Mouse (Mus musculus): ENCODE results near the gene C2. TPM values are rescaled to one million over a fixed set of nuclear protein-coding genes. Genes with fewer than 3 reads are reported as not detected.
"Not testable (repeated sequence)": the region's sequence is repeated elsewhere in the genome, so short reads cannot be mapped to it uniquely, and the experiment has no call there.

Gene C2
- polyA plus RNA-seq, 1 experiment from 2014 or later = 0.44 TPM

GRCm38 (mm10) chr17:34917188-34917587 is 19.1 kb upstream of the C2 start:
- no peaks in the 10 kb centered on the region for H3K27me3 ChIP-seq (ENCODE audit: control insufficient read depth, insufficient read depth, low read length)
- H3K27ac ChIP-seq (replicated peaks; ENCODE audit: low read depth, low read length) = no peak overlapping the region
- H3K9me3 ChIP-seq (ENCODE audit: control insufficient read depth, low read length) = no peaks in the 10 kb centered on the region
- H3K9ac ChIP-seq (ENCODE audit: low read length) = no peak overlapping the region
- H3K4me2 ChIP-seq (ENCODE audit: low read depth, severe bottlenecking) = no peak overlapping the region
- no peaks in the 10 kb centered on the region for H3K4me1 ChIP-seq (ENCODE audit: control insufficient read depth, insufficient read depth, low read length)
- 79% methylated on average over 9 of the region's 9 CpGs for WGBS
- no peak for ATAC-seq (ENCODE audit: insufficient number of reproducible peaks, low FRiP score, low TSS enrichment, low read depth)
- no peak for DNase-seq (ENCODE audit: low spot score)
- H3K36me3 ChIP-seq (ENCODE audit: control insufficient read depth, insufficient read depth, low read length) = peaks cover 3% of the 10 kb centered on the region; the same call in 1 of the 2 replicates
- H3K4me3 ChIP-seq (ENCODE audit: low read depth, low read length) = no peak overlapping the region

GRCm38 (mm10) chr17:34916316-34916715 is 18.3 kb upstream of the C2 start:
- 83% methylated on average over 5 of the region's 5 CpGs for WGBS
- Histone ChIP-seq H3K4me2 (ENCODE audit: low read depth, severe bottlenecking) (no peak overlapping the region), H3K4me1 (ENCODE audit: control insufficient read depth, insufficient read depth, low read length) (no peaks in the 10 kb centered on the region), H3K27me3 (ENCODE audit: control insufficient read depth, insufficient read depth, low read length) (no peaks in the 10 kb centered on the region), H3K27ac (replicated peaks; ENCODE audit: low read depth, low read length) (no peak overlapping the region), H3K4me3 (ENCODE audit: low read depth, low read length) (no peak overlapping the region), H3K36me3 (ENCODE audit: control insufficient read depth, insufficient read depth, low read length) (peaks cover 12% of the 10 kb centered on the region), H3K9me3 (ENCODE audit: control insufficient read depth, low read length) (no peaks in the 10 kb centered on the region), H3K9ac (ENCODE audit: low read length) (no peak overlapping the region)
- ATAC-seq (ENCODE audit: insufficient number of reproducible peaks, low FRiP score, low TSS enrichment, low read depth) (no peak), DNase-seq (ENCODE audit: low spot score) (no peak)

- Histone ChIP-seq H3K4me3 (ENCODE audit: low read depth, low read length) (no peak overlapping the region), H3K27me3 (ENCODE audit: control insufficient read depth, insufficient read depth, low read length) (no peaks in the 10 kb centered on the region), H3K36me3 (ENCODE audit: control insufficient read depth, insufficient read depth, low read length) (peaks cover 20% of the 10 kb centered on the region), H3K27ac (replicated peaks; ENCODE audit: low read depth, low read length) (no peak overlapping the region), H3K9me3 (ENCODE audit: control insufficient read depth, low read length) (no peaks in the 10 kb centered on the region), H3K9ac (ENCODE audit: low read length) (no peak overlapping the region), H3K4me1 (ENCODE audit: control insufficient read depth, insufficient read depth, low read length) (no peaks in the 10 kb centered on the region), H3K4me2 (ENCODE audit: low read depth, severe bottlenecking) (no peak overlapping the region)
- DNase-seq (ENCODE audit: low spot score) = peak; percentile 59
- 14% methylated on average over 11 of the region's 11 CpGs for WGBS
- no peak for ATAC-seq (ENCODE audit: insufficient number of reproducible peaks, low FRiP score, low TSS enrichment, low read depth)
These were observed 17.4 kb upstream of the C2 start for GRCm38 (mm10) chr17:34915410-34915831.

- Histone ChIP-seq H3K36me3 (ENCODE audit: control insufficient read depth, insufficient read depth, low read length) (peaks cover 27% of the 10 kb centered on the region), H3K9me3 (ENCODE audit: control insufficient read depth, low read length) (no peaks in the 10 kb centered on the region), H3K9ac (ENCODE audit: low read length) (no peak within 1 kb of the TSS), H3K4me2 (ENCODE audit: low read depth, severe bottlenecking) (no peak within 1 kb of the TSS), H3K4me3 (ENCODE audit: low read depth, low read length) (no peak within 1 kb of the TSS), H3K4me1 (ENCODE audit: control insufficient read depth, insufficient read depth, low read length) (no peaks in the 10 kb centered on the region), H3K27me3 (ENCODE audit: control insufficient read depth, insufficient read depth, low read length) (no peaks in the 10 kb centered on the region), H3K27ac (replicated peaks; ENCODE audit: low read depth, low read length) (no peak within 1 kb of the TSS)
- ATAC-seq (ENCODE audit: insufficient number of reproducible peaks, low FRiP score, low TSS enrichment, low read depth) (no peak), DNase-seq (ENCODE audit: low spot score) (no peak)
- WGBS = 35% methylated on average over 18 of the region's 18 CpGs
These were observed 16.0 kb upstream of the C2 start, which contains the start of gene Slc44a4 for GRCm38 (mm10) chr17:34913930-34914665. Gene Slc44a4, plus strand, starts transcription at chr17:34914466.

GRCm38 (mm10) chr17:34911945-34912351 is 13.9 kb upstream of the C2 start:
- Histone ChIP-seq H3K4me3 (ENCODE audit: low read depth, low read length) (no peak overlapping the region), H3K27ac (replicated peaks; ENCODE audit: low read depth, low read length) (no peak overlapping the region), H3K4me1 (ENCODE audit: control insufficient read depth, insufficient read depth, low read length) (no peaks in the 10 kb centered on the region), H3K9ac (ENCODE audit: low read length) (no peak overlapping the region), H3K4me2 (ENCODE audit: low read depth, severe bottlenecking) (no peak overlapping the region; the same call in 1 of the 2 replicates), H3K9me3 (ENCODE audit: control insufficient read depth, low read length) (no peaks in the 10 kb centered on the region), H3K36me3 (ENCODE audit: control insufficient read depth, insufficient read depth, low read length) (peaks cover 45% of the 10 kb centered on the region), H3K27me3 (ENCODE audit: control insufficient read depth, insufficient read depth, low read length) (no peaks in the 10 kb centered on the region)
- 49% methylated on average over 5 of the region's 5 CpGs for WGBS
- DNase-seq (ENCODE audit: low spot score) (peak; percentile 90), ATAC-seq (ENCODE audit: insufficient number of reproducible peaks, low FRiP score, low TSS enrichment, low read depth) (peak; percentile 28)

GRCm38 (mm10) chr17:34910982-34911381 is 12.9 kb upstream of the C2 start:
- H3K27ac ChIP-seq (replicated peaks; ENCODE audit: low read depth, low read length) = no peak overlapping the region
- H3K4me3 ChIP-seq (ENCODE audit: low read depth, low read length) = no peak overlapping the region
- no peak for ATAC-seq (ENCODE audit: insufficient number of reproducible peaks, low FRiP score, low TSS enrichment, low read depth)
- H3K9ac ChIP-seq (ENCODE audit: low read length) = no peak overlapping the region
- no peaks in the 10 kb centered on the region for H3K4me1 ChIP-seq (ENCODE audit: control insufficient read depth, insufficient read depth, low read length)
- no peak for DNase-seq (ENCODE audit: low spot score)
- no peaks in the 10 kb centered on the region for H3K9me3 ChIP-seq (ENCODE audit: control insufficient read depth, low read length)
- H3K27me3 ChIP-seq (ENCODE audit: control insufficient read depth, insufficient read depth, low read length) = no peaks in the 10 kb centered on the region
- 92% methylated on average over 10 of the region's 10 CpGs for WGBS
- no peak overlapping the region for H3K4me2 ChIP-seq (ENCODE audit: low read depth, severe bottlenecking)
- peaks cover 52% of the 10 kb centered on the region for H3K36me3 ChIP-seq (ENCODE audit: control insufficient read depth, insufficient read depth, low read length)

- no peaks in the 10 kb centered on the region for H3K9me3 ChIP-seq (ENCODE audit: control insufficient read depth, low read length)
- ATAC-seq (ENCODE audit: insufficient number of reproducible peaks, low FRiP score, low TSS enrichment, low read depth) (no peak), DNase-seq (ENCODE audit: low spot score) (no peak)
- H3K4me1 ChIP-seq (ENCODE audit: control insufficient read depth, insufficient read depth, low read length) = peaks cover 4% of the 10 kb centered on the region; the same call in 1 of the 2 replicates
- no peak overlapping the region for H3K4me2 ChIP-seq (ENCODE audit: low read depth, severe bottlenecking)
- H3K9ac ChIP-seq (ENCODE audit: low read length) = no peak overlapping the region
- no peak overlapping the region for H3K4me3 ChIP-seq (ENCODE audit: low read depth, low read length)
- no peak overlapping the region for H3K27ac ChIP-seq (replicated peaks; ENCODE audit: low read depth, low read length)
- peaks cover 45% of the 10 kb centered on the region for H3K36me3 ChIP-seq (ENCODE audit: control insufficient read depth, insufficient read depth, low read length)
- no peaks in the 10 kb centered on the region for H3K27me3 ChIP-seq (ENCODE audit: control insufficient read depth, insufficient read depth, low read length)
- 94% methylated on average over 9 of the region's 9 CpGs for WGBS
These were observed 4.8 kb upstream of the C2 start for GRCm38 (mm10) chr17:34902895-34903294.

- WGBS = 91% methylated on average over 9 of the region's 10 CpGs
- not testable (repeated sequence) for DNase-seq (ENCODE audit: low spot score); H3K9me3 ChIP-seq (ENCODE audit: control insufficient read depth, low read length); H3K27me3 ChIP-seq (ENCODE audit: control insufficient read depth, insufficient read depth, low read length); H3K9ac ChIP-seq (ENCODE audit: low read length); ATAC-seq (ENCODE audit: insufficient number of reproducible peaks, low FRiP score, low TSS enrichment, low read depth); H3K4me3 ChIP-seq (ENCODE audit: low read depth, low read length); H3K27ac ChIP-seq (replicated peaks; ENCODE audit: low read depth, low read length); H3K4me2 ChIP-seq (ENCODE audit: low read depth, severe bottlenecking)
- Histone ChIP-seq H3K36me3 (ENCODE audit: control insufficient read depth, insufficient read depth, low read length) (peaks cover 36% of the 10 kb centered on the region), H3K4me1 (ENCODE audit: control insufficient read depth, insufficient read depth, low read length) (peaks cover 11% of the 10 kb centered on the region; the same call in 1 of the 2 replicates)
These were observed 3.9 kb upstream of the C2 start for GRCm38 (mm10) chr17:34901948-34902347.
